Mouse (Mus musculus) neural tube, embryonic 14.5 days (tissue): ENCODE measurements around the gene Asic2. TPM values are rescaled to one million over a fixed set of nuclear protein-coding genes. Genes with fewer than 3 reads are reported as not detected.

Experiments used
- ATAC-seq: fragments of 200-750 bp; cut with Nextera tagmentation; 2 replicates; pipeline ENCODE4 v1.8.0; 2017; ENCODE audit warnings: low read depth, mild to moderate bottlenecking, moderate TSS enrichment, moderate library complexity
- H3K27ac ChIP-seq: fragments of 300-500 bp; sonication (generic); 2 replicates; pipeline ENCODE4 v1.5.1; 2014; ENCODE audit warnings: low read depth, mild to moderate bottlenecking, control low read depth, low read length, moderate library complexity, mixed read lengths
- H3K27me3 ChIP-seq: fragments of 300-500 bp; sonication (generic); 2 replicates; pipeline ENCODE4 v1.6.1; 2014; ENCODE audit warnings: low read length; ENCODE audit not compliant: control insufficient read depth, insufficient read depth
- H3K36me3 ChIP-seq: fragments of 300-500 bp; sonication (generic); 2 replicates; pipeline ENCODE4 v1.6.1; 2014; ENCODE audit warnings: low read length, mixed read lengths; ENCODE audit not compliant: control insufficient read depth, insufficient read depth
- H3K4me1 ChIP-seq: fragments of 300-500 bp; sonication (generic); 2 replicates; pipeline ENCODE4 v1.6.1; 2014; ENCODE audit warnings: low read length; ENCODE audit not compliant: control insufficient read depth, insufficient read depth
- H3K4me2 ChIP-seq: fragments of 300-500 bp; sonication (generic); 2 replicates; pipeline ENCODE4 v1.6.1; 2014; ENCODE audit warnings: mild to moderate bottlenecking, low read depth, low read length, control low read depth
- H3K4me3 ChIP-seq: fragments of 300-500 bp; sonication (generic); 2 replicates; pipeline ENCODE4 v1.5.1; 2014; ENCODE audit warnings: low read depth, low read length, control low read depth, mixed read lengths
- H3K9ac ChIP-seq: fragments of 300-500 bp; sonication (generic); replicated peaks from 2 replicates; pipeline ENCODE4 v1.6.1; 2014; ENCODE audit warnings: low read depth, mild to moderate bottlenecking, control low read depth, low read length, mixed read lengths
- H3K9me3 ChIP-seq: fragments of 300-500 bp; sonication (generic); 2 replicates; pipeline ENCODE4 v1.6.1; 2016; ENCODE audit warnings: low read length; ENCODE audit not compliant: control insufficient read depth
- WGBS: fragments of 180-500 bp; shearing (Covaris S2); extraction: QIAGEN DNeasy Blood & Tissue Kit; methylation state at CpG from one replicate; pipeline ENCODE4 v1.1.7; 2014; 5-methylcytosine and 5-hydroxymethylcytosine counted together
- polyA plus RNA-seq: library from polyadenylated mRNA; unstranded; fragments of >200 nt; fragmentation: Nextera tagmentation; extraction: Ambion mirVana; gene quantifications from 2 replicates; pipeline ENCODE4 v1.2.1, GENCODE M21; 2014

The Asic2 gene
- polyA plus RNA-seq, 1 experiment from 2014 or later: 16.2 TPM

DNA sequence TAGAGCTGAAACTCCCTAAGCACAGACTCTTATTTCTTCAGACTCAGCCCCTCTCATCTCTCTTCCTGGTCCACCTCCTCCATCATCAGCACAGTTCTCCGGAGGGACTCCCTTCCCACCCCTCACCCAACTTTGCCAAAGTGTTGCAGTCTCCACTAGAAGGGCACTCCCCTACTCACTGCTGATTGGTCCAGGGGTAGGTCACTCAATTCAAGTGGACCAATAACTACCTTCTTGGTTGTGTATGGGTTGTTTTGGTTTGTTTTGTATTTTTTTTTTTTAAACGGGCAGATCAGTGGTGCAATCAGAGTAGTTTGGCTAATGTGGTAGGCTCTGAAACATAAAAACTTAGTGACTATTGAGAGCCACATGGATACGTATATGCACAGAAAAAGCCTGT is 1002.2 kb downstream of the Asic2 start:
- H3K9ac ChIP-seq: no peak overlapping the region
- H3K4me3 ChIP-seq: no peak overlapping the region
- ATAC-seq: no peak
- no peaks in the 10 kb centered on the region for H3K27me3 ChIP-seq
- H3K4me2 ChIP-seq: no peak overlapping the region
- H3K4me1 ChIP-seq: peaks cover 3% of the 10 kb centered on the region; the same call in 1 of the 2 replicates
- 43% methylated on average over 3 of the region's 3 CpGs for WGBS
- H3K36me3 ChIP-seq: no peaks in the 10 kb centered on the region
- no peak overlapping the region for H3K27ac ChIP-seq
- no peaks in the 10 kb centered on the region for H3K9me3 ChIP-seq

DNA sequence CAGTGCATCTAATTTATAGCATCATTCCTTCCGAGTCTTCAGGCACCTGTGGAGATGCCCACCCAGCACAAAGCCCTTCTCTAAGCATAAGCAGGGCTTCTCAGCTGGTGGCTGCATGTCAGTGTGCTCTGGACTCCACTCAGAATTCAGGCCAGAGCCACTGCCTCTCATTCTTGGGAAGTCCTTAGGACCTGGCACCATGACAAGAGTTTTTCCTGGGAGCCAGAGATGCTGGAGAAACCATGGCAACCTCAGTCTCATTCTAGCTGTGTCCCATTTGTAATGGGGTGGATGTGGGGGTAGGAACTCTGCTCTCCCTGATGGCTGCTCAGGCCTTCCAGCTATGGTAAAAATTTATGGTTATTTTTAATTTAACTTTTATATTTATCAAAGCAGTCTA is 1006.9 kb downstream of the Asic2 start:
- no peak overlapping the region for H3K27ac ChIP-seq
- H3K27me3 ChIP-seq: no peaks in the 10 kb centered on the region
- H3K36me3 ChIP-seq: no peaks in the 10 kb centered on the region
- H3K9ac ChIP-seq: no peak overlapping the region
- peak; percentile 51 for ATAC-seq
- H3K4me3 ChIP-seq: no peak overlapping the region
- 14% methylated on average over 1 of the region's 1 CpGs for WGBS
- H3K4me2 ChIP-seq: no peak overlapping the region
- H3K4me1 ChIP-seq: peaks cover 9% of the 10 kb centered on the region; the same call in 1 of the 2 replicates
- H3K9me3 ChIP-seq: no peaks in the 10 kb centered on the region

DNA sequence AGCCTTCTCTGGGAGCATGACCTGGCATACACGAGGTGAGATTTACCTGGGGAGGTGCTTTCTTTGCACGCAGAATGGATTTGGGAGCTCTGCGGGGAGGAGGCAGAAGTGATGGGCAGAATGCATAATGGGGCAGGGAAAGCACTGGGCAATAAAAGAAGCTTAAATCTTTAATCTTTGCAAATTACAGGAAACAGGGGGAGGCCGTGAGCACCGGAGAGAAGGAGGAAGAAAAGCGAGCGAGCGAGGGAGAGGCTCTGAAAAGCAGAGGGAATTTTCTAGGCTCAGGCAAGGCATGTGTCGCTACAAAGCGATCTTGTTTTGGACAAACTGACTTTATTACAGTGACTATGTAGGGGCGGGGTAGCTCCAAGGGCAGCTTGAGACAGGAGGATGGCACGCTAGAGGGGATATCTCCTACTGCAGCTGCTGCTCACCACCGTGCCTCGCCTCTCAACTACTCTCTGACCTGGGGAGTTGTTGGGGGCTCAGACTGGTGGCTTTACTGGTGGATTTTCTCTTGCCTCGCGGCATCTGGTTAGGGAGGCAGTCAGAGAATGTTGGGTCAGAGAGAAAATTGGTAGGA is 1010.1 kb downstream of the Asic2 start:
- 8% methylated on average over 16 of the region's 16 CpGs for WGBS
- ATAC-seq: no peak
- Histone ChIP-seq H3K36me3 (no peaks in the 10 kb centered on the region), H3K9ac (no peak overlapping the region), H3K27ac (no peak overlapping the region), H3K4me3 (no peak overlapping the region), H3K27me3 (no peaks in the 10 kb centered on the region), H3K4me2 (no peak overlapping the region), H3K4me1 (peaks cover 9% of the 10 kb centered on the region; the same call in 1 of the 2 replicates), H3K9me3 (no peaks in the 10 kb centered on the region)

DNA sequence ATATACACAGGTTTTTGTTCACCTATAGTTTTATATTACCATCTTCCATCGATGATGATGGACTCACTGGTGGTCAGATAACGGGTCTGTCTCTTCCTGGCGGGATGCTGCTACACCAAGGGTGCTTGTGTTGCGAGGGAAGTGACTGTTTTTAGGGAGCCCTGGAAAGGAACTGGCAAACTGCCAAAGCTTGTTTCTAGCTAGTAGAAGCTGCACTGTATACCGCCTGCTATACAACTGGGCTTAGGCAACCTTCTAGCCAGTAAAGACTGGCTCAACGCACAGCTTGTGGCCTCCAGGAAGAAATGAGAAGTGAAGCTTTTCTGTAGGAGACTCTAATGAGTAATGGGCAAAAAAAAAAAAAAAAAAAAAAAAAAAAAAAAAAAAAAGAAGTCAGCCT is 1012.3 kb downstream of the Asic2 start:
- no peaks in the 10 kb centered on the region for H3K36me3 ChIP-seq
- H3K9ac ChIP-seq: no peak overlapping the region
- H3K4me3 ChIP-seq: no peak overlapping the region
- no peak overlapping the region for H3K27ac ChIP-seq
- no peaks in the 10 kb centered on the region for H3K9me3 ChIP-seq
- no peak overlapping the region for H3K4me2 ChIP-seq
- 74% methylated on average over 6 of the region's 6 CpGs for WGBS
- peaks cover 6% of the 10 kb centered on the region; the same call in 1 of the 2 replicates for H3K4me1 ChIP-seq
- no peaks in the 10 kb centered on the region for H3K27me3 ChIP-seq
- ATAC-seq: no peak

DNA sequence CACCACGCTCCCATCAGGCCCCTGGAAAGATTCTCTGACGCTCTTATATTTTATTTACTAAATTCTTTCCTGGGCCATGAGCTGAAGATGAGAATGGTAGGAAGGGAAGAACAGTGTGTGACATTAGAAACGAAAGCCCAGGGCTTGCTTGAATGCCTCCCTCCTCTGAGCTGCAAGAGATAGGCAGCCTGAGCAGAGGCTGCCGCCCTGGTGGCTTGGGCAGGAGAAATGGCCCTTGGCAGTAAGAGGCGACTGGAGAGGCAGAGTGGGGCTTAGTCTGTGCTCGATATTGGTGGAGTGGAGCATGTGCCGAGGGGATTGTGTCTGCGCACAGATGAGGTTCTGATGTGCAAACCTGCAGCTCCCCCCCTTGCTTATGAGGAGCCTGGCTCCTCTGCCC is 1014.1 kb downstream of the Asic2 start:
- Histone ChIP-seq H3K4me3 (no peak overlapping the region), H3K27ac (no peak overlapping the region), H3K9ac (no peak overlapping the region), H3K36me3 (no peaks in the 10 kb centered on the region), H3K27me3 (no peaks in the 10 kb centered on the region), H3K4me1 (peaks cover 6% of the 10 kb centered on the region; the same call in 1 of the 2 replicates), H3K9me3 (no peaks in the 10 kb centered on the region), H3K4me2 (no peak overlapping the region)
- 82% methylated on average over 8 of the region's 8 CpGs for WGBS
- no peak for ATAC-seq

DNA sequence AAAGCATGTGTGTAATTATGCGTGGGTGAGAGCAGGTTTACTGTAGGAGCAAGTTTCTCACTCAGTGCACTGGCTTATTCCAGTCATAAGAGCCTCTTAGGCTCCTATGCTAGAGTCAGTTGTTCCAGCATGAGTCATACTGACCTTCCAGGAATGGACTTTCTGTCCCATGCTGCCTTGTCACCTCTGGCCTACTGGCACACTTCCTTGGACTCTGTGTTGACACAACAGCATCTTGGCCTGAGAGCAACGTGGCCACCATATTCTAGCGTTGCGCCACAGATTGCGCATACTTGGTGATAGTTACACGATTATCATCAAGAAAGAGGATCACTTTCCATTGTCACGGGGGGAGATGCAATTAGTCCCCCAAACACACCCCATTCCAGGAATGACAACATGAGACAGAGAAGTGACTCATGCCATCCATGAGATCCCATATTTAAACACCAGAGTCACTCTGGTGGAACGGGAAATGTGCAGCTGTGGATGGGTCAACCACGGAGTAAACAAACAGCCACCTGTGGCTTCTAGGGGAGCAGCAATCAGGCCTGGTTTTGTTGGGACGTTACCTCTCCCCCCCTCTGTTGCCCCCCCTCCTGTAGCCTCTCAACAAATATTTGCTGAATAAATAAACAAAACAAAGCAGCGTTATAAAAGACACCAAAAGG is 1019.1 kb downstream of the Asic2 start:
- no peak overlapping the region for H3K4me2 ChIP-seq
- H3K27me3 ChIP-seq: no peaks in the 10 kb centered on the region
- no peaks in the 10 kb centered on the region for H3K4me1 ChIP-seq
- no peaks in the 10 kb centered on the region for H3K9me3 ChIP-seq
- H3K4me3 ChIP-seq: no peak overlapping the region
- no peak overlapping the region for H3K27ac ChIP-seq
- H3K9ac ChIP-seq: no peak overlapping the region
- WGBS: 81% methylated on average over 11 of the region's 11 CpGs
- ATAC-seq: no peak
- no peaks in the 10 kb centered on the region for H3K36me3 ChIP-seq

DNA sequence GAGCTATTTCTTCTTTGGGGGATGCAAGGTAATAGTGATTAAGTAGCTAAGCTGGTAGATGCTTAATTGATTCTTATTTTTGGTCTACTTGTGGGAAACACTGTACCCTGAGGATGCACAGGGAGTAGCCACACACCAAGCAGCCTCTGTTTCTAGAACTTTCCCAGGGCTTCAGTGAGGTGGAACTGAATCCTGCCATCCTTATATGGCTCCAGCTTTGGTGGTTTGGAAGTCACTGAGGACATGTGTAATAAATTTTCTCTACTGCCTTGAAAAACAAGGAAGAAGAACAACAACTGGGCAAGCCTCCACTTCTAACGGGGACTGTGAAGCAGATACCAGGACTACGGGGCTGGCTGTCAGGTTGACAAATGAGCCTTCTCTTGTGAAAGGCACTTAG is 1020.2 kb downstream of the Asic2 start:
- no peaks in the 10 kb centered on the region for H3K4me1 ChIP-seq
- no peak overlapping the region for H3K27ac ChIP-seq
- ATAC-seq: no peak
- no peak overlapping the region for H3K4me2 ChIP-seq
- H3K9me3 ChIP-seq: no peaks in the 10 kb centered on the region
- H3K27me3 ChIP-seq: no peaks in the 10 kb centered on the region
- H3K36me3 ChIP-seq: no peaks in the 10 kb centered on the region
- no peak overlapping the region for H3K4me3 ChIP-seq
- H3K9ac ChIP-seq: no peak overlapping the region
- WGBS: 10% methylated on average over 2 of the region's 2 CpGs

DNA sequence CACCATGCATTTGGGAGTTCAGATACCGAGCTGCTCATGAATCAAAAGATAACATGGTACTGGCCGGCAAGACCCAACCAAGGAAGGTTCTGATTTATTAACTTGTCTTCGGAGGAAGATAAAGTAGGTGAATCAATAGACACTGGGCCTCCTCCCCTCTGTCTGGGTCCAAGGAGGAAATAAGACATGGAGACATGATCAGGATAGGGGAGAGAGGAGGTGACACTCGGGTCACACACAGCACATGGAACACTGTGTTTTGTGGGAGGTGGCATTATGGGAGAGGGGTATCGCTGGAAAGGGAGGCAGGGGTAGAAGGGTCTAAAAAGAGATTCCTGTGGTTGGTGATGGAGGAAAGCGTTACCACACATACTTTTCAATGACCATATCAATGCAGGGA is 1022.1 kb downstream of the Asic2 start:
- H3K9ac ChIP-seq: no peak overlapping the region
- 78% methylated on average over 6 of the region's 6 CpGs for WGBS
- no peak for ATAC-seq
- no peak overlapping the region for H3K27ac ChIP-seq
- H3K36me3 ChIP-seq: no peaks in the 10 kb centered on the region
- no peak overlapping the region for H3K4me3 ChIP-seq
- no peak overlapping the region for H3K4me2 ChIP-seq
- no peaks in the 10 kb centered on the region for H3K9me3 ChIP-seq
- H3K27me3 ChIP-seq: no peaks in the 10 kb centered on the region
- no peaks in the 10 kb centered on the region for H3K4me1 ChIP-seq

DNA sequence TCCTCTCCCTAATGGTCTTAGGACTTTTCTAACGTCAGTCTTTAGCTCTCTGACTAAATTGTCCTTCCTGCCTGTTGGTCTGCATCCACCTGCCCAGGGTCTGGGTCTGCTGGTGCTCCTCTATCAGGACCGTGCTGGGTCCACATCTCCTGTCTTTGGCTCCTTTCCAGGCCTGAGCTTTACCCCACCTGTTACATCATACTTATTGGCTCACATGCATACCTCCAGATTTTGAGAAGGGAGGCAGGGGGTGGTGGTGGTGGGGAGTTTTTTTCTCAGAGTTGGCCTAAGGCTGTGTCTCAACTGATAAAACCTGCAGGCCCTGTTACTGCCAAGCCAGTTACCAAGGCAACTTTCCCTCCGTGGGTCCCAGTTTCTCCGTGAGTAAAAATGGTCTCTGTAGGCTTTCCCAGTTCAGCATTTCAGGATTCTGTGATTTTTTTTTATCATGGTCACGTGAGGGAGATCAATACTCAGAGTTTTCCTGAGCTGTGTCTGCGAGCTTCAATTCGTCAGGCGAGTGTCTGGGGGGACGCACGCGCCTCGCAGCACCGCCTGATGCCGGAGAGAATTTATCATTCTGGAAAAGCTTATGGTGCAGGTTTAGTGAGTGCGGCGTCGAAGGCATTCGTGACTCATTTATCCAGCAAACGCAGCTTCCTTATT is 1044.8 kb downstream of the Asic2 start:
- ATAC-seq: no peak
- H3K27ac ChIP-seq: no peak overlapping the region
- H3K9ac ChIP-seq: no peak overlapping the region
- no peak overlapping the region for H3K4me2 ChIP-seq
- no peaks in the 10 kb centered on the region for H3K4me1 ChIP-seq
- WGBS: 75% methylated on average over 19 of the region's 19 CpGs
- no peaks in the 10 kb centered on the region for H3K27me3 ChIP-seq
- no peaks in the 10 kb centered on the region for H3K9me3 ChIP-seq
- H3K36me3 ChIP-seq: no peaks in the 10 kb centered on the region
- H3K4me3 ChIP-seq: no peak overlapping the region
